Mouse (Mus musculus): Measurements from ENCODE around the gene Anxa5. TPM values are rescaled to one million over a fixed set of nuclear protein-coding genes. Genes with fewer than 3 reads are reported as not detected.

Gene Anxa5
- polyA plus RNA-seq, 1 experiment from 2014 or later: 453 TPM

- 23% methylated on average over 2 of the region's 2 CpGs for WGBS
- H3K36me3 ChIP-seq (ENCODE audit: control insufficient read depth, insufficient read depth): no peaks in the 10 kb centered on the region
- peak overlapping the region; percentile 90 for H3K27ac ChIP-seq (ENCODE audit: low read length)
- no peak overlapping the region for H3K4me3 ChIP-seq (ENCODE audit: low read length)
- no peaks in the 10 kb centered on the region for H3K27me3 ChIP-seq (ENCODE audit: control insufficient read depth, insufficient read depth, low read length)
- no peaks in the 10 kb centered on the region for H3K9me3 ChIP-seq (replicated peaks; ENCODE audit: control insufficient read depth, low read length)
- peaks cover 12% of the 10 kb centered on the region for H3K4me1 ChIP-seq (ENCODE audit: control insufficient read depth, insufficient read depth, low read length)
- H3K4me2 ChIP-seq (ENCODE audit: low read depth, low read length): peak overlapping the region; percentile 9; the same call in 1 of the 2 replicates
- peak; percentile 87 for ATAC-seq (replicated peaks; ENCODE audit: extremely low read depth, insufficient read depth, low FRiP score)
- no peak overlapping the region for H3K9ac ChIP-seq (ENCODE audit: low read length)
These were observed 69.4 kb downstream of the Anxa5 start for GRCm38 (mm10) chr3:36406340-36406739.

GRCm38 (mm10) chr3:36401900-36402299 is 73.8 kb downstream of the Anxa5 start:
- Histone ChIP-seq H3K4me3 (ENCODE audit: low read length) (no peak overlapping the region), H3K9ac (ENCODE audit: low read length) (no peak overlapping the region), H3K4me1 (ENCODE audit: control insufficient read depth, insufficient read depth, low read length) (peaks cover 4% of the 10 kb centered on the region), H3K4me2 (ENCODE audit: low read depth, low read length) (no peak overlapping the region), H3K27me3 (ENCODE audit: control insufficient read depth, insufficient read depth, low read length) (no peaks in the 10 kb centered on the region), H3K36me3 (ENCODE audit: control insufficient read depth, insufficient read depth) (no peaks in the 10 kb centered on the region), H3K27ac (ENCODE audit: low read length) (no peak overlapping the region), H3K9me3 (replicated peaks; ENCODE audit: control insufficient read depth, low read length) (no peaks in the 10 kb centered on the region)
- ATAC-seq (replicated peaks; ENCODE audit: extremely low read depth, insufficient read depth, low FRiP score): no peak
- WGBS: 79% methylated on average over 2 of the region's 2 CpGs

- Histone ChIP-seq H3K9me3 (replicated peaks; ENCODE audit: control insufficient read depth, low read length) (no peaks in the 10 kb centered on the region), H3K4me2 (ENCODE audit: low read depth, low read length) (no peak overlapping the region), H3K4me1 (ENCODE audit: control insufficient read depth, insufficient read depth, low read length) (no peaks in the 10 kb centered on the region), H3K27ac (ENCODE audit: low read length) (no peak overlapping the region), H3K27me3 (ENCODE audit: control insufficient read depth, insufficient read depth, low read length) (no peaks in the 10 kb centered on the region), H3K36me3 (ENCODE audit: control insufficient read depth, insufficient read depth) (no peaks in the 10 kb centered on the region), H3K9ac (ENCODE audit: low read length) (no peak overlapping the region), H3K4me3 (ENCODE audit: low read length) (no peak overlapping the region)
- WGBS: 64% methylated on average over 10 of the region's 10 CpGs
- ATAC-seq (replicated peaks; ENCODE audit: extremely low read depth, insufficient read depth, low FRiP score): no peak; the same call in 1 of the 2 replicates
These were observed 75.0 kb downstream of the Anxa5 start for GRCm38 (mm10) chr3:36400657-36401056.

Small RNAs within 50 kb of the gene (microRNA-seq; reads per million reads assigned to microRNA genes)
- not detected for gene Mir7009

Other genes with a start within 250 kb of the Anxa5 start
- gene 1810062G17Rik, start within 50 bp of the Anxa5 start, polyA plus RNA-seq (2015; fragmentation: Nextera tagmentation; extraction: Ambion mirVana): 1.00 and 1.7 TPM in 2 replicates
- gene Gm11549, start 45.9 kb upstream of the Anxa5 start, polyA plus RNA-seq (2015; fragmentation: Nextera tagmentation; extraction: Ambion mirVana): 0.27 and 0.35 TPM in 2 replicates
- 55.5 and 57.5 TPM in 2 replicates for gene Exosc9, start 76.7 kb upstream of the Anxa5 start, polyA plus RNA-seq (2015; fragmentation: Nextera tagmentation; extraction: Ambion mirVana)
- gene Ccna2, start 96.3 kb upstream of the Anxa5 start, polyA plus RNA-seq (2015; fragmentation: Nextera tagmentation; extraction: Ambion mirVana): 170 and 195 TPM in 2 replicates
- gene Bbs7, start 137.6 kb upstream of the Anxa5 start, polyA plus RNA-seq (2015; fragmentation: Nextera tagmentation; extraction: Ambion mirVana): 10.0 and 11.7 TPM in 2 replicates
- 4.7 and 5.3 TPM in 2 replicates for gene Trpc3, start 214.3 kb upstream of the Anxa5 start, polyA plus RNA-seq (2015; fragmentation: Nextera tagmentation; extraction: Ambion mirVana)

Data from heart, embryonic 16.5 days (tissue).